Mouse (Mus musculus): ENCODE data around the gene Epha4.

Epha4 gene

DNA sequence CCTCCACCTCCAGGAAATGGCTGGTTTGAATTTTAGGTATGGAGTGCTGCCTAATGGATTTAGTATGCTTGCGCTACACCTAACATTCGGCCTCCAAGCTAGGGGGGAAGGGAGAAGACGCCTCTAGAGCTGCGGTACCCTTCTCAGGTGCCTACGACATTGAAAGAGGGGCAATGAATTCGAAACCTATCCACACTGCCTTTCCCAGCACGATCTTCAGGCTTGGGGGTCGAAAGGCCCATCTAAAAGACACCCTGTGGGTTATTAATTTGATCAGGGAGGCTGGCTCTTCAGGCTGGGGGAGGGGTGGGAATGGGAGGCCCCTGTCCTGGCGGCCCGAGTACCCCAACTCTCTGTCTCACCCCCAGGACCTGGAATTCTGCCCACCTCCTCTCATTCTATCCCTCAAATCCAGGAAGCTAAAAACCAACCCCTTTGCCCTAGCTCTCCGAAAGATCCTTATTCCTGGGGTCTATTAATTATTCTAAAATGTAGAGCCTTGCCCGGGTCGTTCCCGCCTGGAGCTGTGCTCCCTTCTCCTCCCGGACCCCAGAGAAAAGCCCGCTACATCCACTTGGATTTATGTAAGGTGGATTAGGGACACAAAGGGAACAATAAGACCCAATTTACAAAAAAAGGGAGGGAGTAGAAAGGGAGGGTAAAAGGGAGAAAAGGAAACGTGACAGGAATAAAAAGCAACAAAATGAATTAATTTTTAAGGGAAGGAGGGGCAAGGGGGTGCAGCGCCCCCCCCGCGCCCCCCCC lies 2.3 kb downstream of the Epha4 start:
- in situ Hi-C loops (cut with MseI, MboI): no loop called here

DNA sequence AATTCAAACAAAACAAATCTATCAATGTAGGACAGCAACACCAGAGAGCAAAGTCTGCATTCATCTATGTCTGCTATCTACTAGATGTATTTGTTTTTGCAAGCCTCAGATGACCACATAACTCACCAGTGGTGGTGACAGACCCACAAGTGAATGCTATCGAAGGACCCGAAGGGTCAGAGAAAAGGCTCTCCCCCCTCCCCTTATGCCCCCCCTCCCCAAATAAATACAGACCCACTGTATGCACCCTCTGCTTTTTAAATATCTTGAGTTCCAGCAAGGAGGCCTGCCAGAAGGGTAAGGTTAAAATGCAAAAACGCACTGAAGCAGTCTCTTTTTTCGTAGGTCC lies 2.9 kb downstream of the Epha4 start:
- in situ Hi-C loops (cut with MseI, MboI): no loop called here

DNA sequence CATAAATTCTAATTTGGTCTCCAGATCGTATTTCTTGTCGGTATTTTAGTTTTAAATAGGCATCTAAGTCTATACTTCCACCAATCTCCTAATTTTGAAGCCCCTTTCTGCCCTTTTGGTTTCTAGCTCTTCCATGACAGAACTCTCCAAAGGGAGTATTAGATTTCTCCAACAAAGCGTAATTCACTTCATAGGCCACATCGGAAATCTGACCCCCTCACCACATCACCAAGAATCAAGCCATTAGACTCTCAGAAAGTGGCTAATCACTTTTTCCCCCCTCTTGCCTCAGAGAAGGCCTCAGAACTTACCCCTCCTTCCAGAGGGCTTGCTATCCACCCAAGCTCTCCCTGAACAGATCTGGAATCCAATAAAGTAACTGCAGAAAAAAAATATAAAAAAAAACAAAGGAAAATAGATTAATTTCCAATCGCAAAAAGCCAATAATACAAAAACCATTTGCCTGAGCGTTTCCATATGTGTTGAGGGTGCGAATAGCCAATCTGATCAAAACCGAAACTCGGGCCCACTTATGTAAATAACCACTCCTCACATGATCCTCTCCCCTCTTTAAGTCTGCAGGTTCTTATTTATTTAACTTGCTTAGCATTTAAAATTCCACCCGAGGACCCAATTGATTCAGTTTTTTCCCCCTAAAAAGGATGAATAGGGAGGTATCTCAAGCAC lies 3.4 kb downstream of the Epha4 start:
- in situ Hi-C loops (cut with MseI, MboI): no loop called here

DNA sequence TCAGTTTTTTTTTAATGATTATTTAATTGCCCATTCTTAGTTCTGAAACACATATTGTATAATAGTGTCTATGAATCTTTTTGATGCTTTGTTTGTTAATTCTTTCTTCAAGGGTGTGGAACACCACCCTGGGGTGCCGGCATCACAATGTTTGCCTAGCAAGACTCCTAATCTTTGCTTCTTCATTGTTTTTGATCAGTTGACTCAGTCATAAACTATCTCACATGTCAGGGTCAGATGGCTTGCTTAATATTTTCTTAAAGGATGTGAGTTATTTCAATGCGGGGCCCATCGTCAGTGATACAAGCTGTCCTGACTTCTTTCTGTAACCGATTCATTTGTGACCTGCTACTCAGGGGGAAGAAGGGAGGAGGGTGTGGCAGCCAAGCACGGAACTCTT lies 4.3 kb downstream of the Epha4 start:
- in situ Hi-C loops (cut with MseI, MboI): no loop called here

DNA sequence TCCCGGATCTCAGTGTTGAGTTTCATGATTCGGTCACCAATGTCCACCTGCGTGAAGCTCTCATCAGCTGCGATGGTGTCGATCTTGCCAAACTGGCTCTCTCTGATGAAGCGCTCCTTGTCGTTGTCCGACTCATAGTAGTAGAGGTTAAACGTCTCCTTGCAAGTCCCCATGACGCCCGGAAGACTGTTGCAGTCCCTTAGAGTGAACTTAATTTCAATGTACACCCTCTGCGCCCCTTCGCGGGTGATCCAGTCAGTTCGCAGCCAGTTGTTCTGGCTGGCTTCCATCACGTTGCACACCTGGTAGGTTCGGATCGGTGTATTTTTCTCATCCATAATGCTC lies 8.1 kb downstream of the Epha4 start:
- in situ Hi-C loops (cut with MseI, MboI): no loop called here

DNA sequence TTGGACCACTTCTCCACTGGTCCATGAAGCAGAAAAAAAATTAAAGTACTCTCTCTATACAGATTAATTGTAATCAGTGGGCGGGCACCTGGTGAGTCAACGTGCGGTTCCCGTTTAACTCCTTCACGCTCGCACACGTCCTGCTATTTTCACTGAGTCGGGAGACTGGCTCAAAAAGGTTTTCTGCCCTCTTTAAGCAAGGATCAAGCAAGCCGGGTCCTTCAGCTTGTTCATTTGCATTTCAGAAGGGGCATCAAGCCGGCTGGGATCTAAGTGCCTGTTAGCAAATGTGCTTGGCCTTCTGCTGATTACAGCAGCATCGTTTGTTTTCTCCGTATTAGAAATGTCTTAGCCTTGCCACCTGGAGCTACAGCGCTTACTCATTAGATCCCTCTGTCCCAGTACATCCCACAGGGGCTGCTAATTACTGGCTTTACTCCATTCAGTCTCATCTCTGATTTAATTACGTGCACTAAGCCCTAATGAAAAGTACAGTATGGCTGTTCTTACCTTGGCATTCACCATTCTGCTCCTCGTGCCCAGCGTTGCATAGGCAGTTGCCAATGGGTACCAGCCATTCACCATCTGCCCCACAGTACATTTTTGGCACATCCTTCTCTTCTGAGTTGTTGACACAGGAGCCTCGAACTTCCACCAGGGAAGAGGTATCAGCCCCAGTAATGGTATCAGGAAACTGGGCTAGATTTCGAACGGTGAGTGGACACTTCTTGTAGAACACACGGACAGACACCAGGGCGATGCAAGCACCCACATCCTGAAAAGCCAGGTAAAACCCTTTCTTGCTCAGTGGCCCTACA lies 8.6 kb downstream of the Epha4 start:
- in situ Hi-C loops (cut with MseI, MboI): no loop called here

DNA sequence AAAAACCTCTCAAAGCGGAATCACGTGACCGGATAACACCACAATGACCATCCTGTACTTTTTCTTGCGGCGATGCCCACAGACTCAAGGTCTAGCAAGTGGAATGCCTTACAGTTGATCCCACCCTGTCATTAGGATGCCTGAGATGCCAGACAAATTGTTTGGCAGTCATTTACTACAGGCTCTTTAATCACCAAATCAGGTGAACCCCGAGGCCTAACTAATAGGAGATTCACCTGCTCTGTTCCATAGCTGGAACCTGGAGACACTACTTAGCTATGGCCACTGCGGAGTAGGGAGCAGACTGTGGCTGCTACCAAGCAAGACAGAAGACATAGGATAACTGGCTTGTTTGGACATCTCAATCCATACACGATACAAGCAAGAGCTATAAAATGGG lies 9.6 kb downstream of the Epha4 start:
- in situ Hi-C loops (cut with MseI, MboI): no loop called here

DNA sequence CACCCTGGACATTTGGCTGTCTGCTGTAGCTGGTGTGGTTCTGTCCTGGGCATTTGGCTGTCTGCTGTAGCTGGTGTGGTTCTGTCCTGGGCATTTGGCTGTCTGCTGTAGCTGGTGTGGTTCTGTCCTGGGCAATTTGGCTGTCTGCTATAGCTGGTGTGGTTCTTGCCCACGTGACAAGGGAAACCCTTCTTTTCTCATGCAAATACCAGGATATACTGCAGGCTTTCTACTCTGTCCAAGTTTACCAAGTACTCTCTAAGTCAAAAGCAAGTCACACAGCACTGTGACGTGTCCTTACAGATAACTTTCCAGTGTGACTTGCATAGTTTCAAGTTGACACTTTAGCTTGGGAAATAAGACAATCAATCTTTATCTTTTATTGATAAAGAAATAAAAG lies 10.1 kb downstream of the Epha4 start:
- in situ Hi-C loops (cut with MseI, MboI): no loop called here

DNA sequence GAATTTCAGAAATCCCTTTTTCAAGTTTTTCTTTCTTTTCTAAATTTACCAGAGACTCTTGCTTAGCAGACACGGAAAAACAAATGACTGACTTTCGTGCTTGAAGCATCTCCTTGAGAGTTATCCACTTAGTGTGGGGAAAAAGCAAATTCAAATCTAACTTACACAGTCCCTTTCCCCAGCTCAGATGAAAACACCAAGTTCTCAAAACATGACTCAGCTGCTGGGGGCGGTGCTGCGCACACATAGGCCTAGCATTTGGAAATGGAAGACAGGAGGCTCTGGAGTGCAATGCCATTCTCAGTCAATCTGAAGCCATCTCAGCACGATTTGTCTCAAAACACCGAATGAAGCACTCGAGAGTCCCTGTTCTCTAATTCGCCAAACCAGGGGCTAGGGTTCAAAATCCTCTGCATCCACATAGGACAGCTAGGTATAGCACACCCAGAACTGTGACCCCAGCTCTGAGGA lies 11.1 kb downstream of the Epha4 start:
- in situ Hi-C loops (cut with MseI, MboI): no loop called here

DNA sequence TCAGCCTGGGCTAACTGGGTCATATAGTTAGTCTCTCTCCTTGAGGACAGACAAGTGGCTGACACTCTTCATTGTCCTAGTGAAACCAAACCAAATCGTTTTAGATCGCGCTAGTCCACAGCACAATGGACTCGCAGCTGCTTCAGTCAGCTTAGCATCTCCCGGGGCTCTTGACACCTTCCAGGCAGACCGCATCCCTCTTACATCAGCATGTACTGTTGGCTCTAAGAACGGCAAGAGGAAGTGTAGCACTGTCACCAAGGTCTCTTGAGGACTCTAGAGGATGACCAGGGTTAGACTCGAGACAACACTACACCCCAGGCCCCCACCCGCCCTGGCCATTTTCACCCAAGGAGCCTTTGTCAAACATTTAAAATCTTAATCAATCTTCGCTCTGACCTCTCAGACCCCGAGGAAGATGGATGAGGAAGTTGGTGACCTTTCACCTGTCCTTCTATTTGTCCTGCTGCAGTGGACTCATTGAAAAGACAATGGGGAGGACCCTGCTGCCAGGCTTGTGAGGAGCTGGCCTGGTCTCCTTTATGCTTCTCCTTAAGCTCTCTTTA lies 12.3 kb downstream of the Epha4 start:
- in situ Hi-C loops (cut with MseI, MboI): no loop called here

DNA sequence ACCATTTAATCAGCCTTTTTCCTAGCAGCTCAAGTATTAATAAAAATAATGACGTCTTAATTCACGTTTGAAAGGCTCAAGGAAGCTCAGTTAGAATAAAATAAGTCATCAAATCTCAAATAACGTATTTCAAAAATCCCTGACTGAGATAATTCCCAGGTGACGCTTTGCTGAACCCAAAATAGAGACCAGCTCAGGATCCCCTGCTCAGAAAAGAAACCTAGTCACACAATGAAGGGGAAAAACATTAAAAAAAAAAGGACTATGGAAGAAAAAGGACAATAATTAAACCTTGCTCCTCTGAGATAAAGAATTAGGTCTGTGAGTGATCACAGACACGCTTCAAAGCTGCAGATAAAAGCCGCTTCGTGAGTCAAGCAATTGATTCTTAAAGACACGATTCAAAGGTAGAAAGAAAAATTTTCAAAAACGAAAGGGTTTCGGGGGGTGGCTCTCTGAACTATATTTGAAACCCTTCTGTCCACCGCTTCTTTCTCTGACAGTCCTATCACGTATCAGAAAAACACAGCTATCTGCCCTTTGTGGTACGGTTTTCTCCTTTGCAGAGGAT lies 13.4 kb downstream of the Epha4 start:
- in situ Hi-C loops (cut with MseI, MboI): no loop called here

DNA sequence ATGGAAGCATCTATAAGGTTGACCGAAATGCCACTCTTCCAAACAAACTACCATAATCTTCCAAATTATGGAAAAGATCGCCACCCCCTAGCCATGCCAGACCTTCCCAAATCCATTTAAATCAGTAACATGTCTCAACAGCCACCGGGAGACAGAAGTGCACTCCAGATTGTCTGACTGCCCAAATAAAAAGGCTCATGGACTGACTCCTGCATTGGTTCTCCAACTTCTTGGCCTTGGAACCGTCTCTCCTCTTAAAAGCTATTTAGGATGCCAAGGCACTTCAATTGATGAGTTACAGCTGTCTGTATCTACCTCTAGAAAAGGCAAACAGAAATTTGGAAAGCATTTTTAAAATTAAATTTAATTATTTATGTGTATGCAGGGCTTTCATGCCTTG lies 17.4 kb downstream of the Epha4 start:
- in situ Hi-C loops (cut with MseI, MboI): no loop called here

DNA sequence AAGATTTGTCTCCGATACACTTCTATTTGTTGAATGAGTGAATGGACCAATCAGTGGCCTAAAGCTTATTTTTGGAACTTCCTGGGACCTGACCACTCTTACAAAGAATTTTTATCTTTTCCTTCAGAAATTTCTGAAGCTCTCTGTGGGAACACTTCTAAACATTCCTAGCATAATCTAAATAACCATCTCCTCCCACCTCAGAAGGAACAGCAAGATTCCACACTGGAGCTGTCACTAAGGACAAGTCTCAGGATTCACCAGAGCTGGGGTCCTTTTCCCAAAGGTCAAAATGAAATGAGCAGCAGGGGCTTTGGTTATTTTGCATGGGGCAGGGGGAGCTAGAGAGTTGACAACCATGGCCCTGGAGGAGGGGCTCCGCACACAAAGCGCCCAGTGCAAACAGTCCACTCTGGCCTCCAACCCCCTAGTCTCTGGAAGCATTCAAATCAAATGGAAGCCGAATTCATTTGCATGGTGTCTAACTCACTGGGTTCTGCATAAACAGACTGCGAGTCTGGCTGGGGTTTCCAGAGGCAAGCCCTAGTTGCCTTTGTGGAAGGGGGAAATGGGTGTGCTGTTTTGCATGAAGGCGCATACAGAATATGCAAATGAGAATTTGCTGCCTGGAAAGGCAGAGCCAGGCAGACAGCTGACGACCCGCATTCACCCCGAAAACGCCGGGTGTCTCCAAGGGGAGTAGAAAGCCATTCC lies 18.3 kb downstream of the Epha4 start:
- in situ Hi-C loops (cut with MseI, MboI): no loop called here

DNA sequence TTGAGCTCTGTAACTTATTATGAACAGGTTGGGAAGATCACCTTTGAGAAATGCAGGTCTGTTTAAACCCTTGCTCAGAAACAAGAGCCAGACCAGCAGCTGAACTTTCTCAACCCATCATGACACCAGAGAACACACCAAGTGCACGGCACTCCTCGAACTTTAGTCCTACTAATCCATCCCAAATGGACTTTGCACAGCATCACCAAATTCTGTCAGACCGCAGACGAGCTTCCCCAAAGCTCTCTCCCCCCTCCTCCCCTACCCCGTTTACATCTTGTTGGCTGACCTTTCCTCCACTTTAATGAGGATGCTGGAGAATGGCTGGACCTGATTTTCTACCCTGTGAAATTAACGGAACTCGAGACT lies 19.1 kb downstream of the Epha4 start:
- in situ Hi-C loops (cut with MseI, MboI): no loop called here

DNA sequence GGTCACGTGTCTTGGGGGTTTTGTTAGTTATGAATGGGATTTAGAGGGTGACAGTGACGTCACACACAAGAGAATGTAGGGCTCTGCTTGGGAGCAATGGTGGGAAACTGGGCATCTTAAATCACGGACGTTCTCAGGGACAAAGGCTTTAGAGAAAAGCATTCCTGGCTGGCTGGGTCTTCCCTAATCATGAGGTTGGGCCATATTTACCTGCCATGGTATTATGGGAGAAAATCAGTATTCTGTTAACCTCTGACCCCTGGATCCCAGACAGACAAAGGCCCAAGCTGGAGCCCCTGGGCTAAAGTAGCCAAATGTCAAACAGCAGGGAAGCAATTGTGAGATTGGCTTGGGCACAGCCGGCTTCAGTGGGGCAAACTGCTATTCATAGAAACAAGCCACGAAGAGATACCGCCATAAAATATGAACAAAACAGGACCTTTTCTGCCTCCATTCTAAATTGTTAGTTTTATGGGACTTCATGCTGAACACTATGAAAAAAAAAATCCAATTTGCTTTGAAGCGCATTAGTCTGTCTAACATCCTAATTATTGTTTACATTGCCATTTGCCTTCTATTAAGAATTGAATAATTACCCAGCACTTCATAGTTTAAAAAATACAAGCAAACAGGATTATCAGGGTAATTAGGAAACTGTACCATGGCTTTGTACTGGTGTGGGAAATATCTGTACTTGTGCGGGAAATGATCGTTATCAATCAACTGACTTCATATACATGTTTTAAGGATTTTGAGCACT lies 19.7 kb downstream of the Epha4 start:
- in situ Hi-C loops (cut with MseI, MboI): no loop called here

DNA sequence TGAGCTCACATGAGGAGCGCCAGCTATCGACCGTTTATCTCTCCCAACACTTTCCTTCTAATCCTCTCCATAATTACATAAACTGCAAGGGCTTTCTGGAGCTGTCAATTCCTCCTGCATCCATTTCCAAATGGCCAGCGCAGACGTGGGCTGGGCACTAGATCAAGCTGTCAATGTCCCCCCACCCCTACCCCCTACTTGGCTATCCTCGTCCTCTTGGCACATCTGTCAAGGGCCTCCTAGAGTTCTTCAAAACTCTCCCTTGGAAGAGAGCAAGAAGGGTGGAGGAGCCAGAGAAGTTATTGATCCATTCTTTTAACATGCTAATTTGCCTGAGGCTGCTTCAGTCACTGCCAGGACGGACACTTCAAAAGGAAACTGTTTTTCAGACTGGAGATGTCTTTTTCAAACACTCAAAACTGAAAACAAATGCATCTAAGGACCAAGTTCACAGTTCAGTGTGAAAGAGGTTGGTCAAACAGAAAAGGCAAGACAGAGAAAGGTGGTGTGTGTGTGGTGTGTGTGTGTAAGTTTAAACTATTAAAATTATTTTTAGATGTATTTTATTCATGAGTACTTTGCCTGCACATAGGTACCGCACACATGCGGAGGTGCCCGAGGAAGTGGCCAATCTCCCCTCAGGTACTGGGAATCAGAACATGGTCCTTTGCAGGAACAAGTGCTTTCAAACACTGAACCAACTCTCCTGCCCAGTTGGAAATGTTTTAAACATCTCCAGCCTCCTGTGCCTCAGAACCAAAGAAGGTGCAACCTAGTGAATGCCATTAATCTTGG lies 20.9 kb downstream of the Epha4 start:
- in situ Hi-C loops (cut with MseI, MboI): no loop called here

DNA sequence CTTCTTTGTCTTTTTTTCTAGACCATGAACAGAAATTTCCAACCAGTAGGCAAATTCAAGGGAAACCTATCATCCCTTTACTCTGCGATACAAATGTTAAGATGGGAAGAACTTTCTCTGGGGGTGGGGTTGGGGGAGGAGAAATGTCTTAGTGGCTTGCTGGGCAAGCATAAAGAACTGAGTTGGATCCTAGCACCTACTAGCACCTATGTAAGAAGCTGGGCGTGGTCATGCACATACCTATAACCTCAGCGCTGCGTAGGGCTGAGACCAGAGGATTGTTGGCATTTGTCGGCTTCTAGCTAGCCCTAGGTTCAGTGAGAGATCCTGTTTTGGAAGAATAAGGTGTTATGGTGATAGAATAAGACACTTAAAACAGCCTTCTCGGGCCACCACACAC lies 24.7 kb downstream of the Epha4 start:
- in situ Hi-C loops (cut with MseI, MboI): no loop called here

DNA sequence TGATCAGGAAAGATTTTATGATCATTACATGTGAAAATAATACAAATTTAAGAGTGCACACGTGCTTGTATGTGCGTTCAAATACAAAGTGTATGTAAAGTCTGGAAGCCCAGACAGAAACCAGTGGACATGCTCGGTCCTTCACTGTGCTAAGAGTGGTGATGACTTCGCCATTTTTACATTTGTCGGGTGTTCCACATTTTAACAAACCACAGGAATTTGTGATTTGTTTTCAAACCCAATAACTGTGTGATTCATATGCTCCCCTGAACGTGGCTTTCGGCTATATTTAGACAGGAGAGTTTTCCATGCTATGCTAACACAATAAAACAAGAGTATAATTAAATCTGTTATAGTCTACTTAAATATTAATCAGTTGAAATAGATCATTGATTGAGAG lies 25.5 kb downstream of the Epha4 start:
- in situ Hi-C loops (cut with MseI, MboI): no loop called here

DNA sequence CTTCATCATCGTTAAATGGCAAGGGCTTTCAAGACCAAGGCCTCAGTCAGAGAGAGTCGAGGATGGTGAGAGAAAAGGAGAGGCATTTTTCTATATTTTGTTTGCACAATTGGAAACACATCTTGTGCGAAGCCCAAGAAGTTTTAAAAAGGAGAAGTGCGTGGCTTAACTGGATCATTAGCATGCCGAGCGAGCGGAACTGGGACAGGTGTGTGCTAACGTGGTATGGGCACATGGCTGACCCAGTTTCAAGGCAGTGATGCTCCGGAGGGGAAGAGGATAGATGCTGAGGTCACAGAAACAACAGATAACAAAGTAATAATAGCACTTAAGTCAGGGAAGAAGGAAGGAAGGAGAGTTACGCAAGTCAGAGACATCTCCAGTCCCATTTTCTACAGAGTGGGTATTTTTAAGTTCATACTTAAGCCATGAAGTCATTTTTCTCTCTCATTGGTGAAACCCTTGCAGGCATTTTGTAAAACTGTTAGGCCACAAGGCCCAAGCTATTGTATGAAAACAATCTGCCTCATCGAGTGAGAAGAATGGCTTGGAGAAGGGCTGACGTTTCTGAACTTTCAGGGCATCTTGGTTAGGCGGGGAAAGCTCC lies 26.9 kb downstream of the Epha4 start:
- in situ Hi-C loops (cut with MseI, MboI): no loop called here
